9 mouse cellular contexts compared by ENCODE assay signal in genomic region chr10:39624837-39625625, GRCm38 (mm10). TPM values are rescaled to one million over a fixed set of nuclear protein-coding genes. Genes with fewer than 3 reads are reported as not detected.
DNase-seq lines count a peak whose midpoint lies in the region; ATAC-seq lines count a peak whose summit lies in the region.
"Had no signal": no experiment of that assay in that cellular context is flagged by ENCODE, and none has a peak within 500 bp of the region (broad histone marks: within the 10 kb centered on the region; RNA-seq: fewer than 3 reads in every experiment).

No protein-coding gene starts in this region.

- peaks cover 12% of the 10 kb centered on the region; the same call in 1 of the 2 replicates for H3K36me3 ChIP-seq in embryonic facial prominence, embryonic 14.5 days (ENCODE audit: control insufficient read depth, insufficient read depth, low read length)
- no peaks in the 10 kb centered on the region for H3K36me3 ChIP-seq in megakaryocyte, embryonic 14.5 days (replicated peaks; ENCODE audit: low read length)

- 49% methylated on average over 12 of the region's 12 CpGs for WGBS in embryonic facial prominence, embryonic 14.5 days

- H3K27ac ChIP-seq in embryonic facial prominence, embryonic 14.5 days (replicated peaks; ENCODE audit: low read depth, low read length), result peak overlapping the region; percentile 4; the same call in 1 of the 2 replicates
- H3K27ac ChIP-seq: left cerebral cortex, adult 2 months had no signal

- no peak overlapping the region for H3K4me3 ChIP-seq in embryonic facial prominence, embryonic 14.5 days (ENCODE audit: low read depth, low read length)
- H3K4me3 ChIP-seq in megakaryocyte, embryonic 14.5 days (replicated peaks), result peak overlapping the region; percentile 46
- H3K4me3 ChIP-seq: left cerebral cortex, adult 2 months had no signal

- H3K27me3 ChIP-seq in embryonic facial prominence, embryonic 14.5 days (replicated peaks; ENCODE audit: control insufficient read depth, insufficient read depth, low read length), result no peaks in the 10 kb centered on the region
- peaks cover 10% of the 10 kb centered on the region for H3K27me3 ChIP-seq in megakaryocyte, embryonic 14.5 days (replicated peaks)

- DNase-seq in lung, adult 18-20 months, result peak; percentile 56 to 68
- no peak for DNase-seq in lung, postnatal 10 days
- no peak for DNase-seq in embryonic facial prominence, embryonic 14.5 days (ENCODE audit: low spot score)
- DNase-seq in kidney, postnatal 36 days, result peak; percentile 48 to 66
- DNase-seq in left cerebral cortex, postnatal 14 days (ENCODE audit: low spot score in 2 of 2), result no peak
- DNase-seq in thymus, postnatal 36 days, result no peak

- H3K4me2 ChIP-seq in embryonic facial prominence, embryonic 14.5 days (ENCODE audit: low read depth, low read length), result no peak overlapping the region

- no peak for ATAC-seq in embryonic facial prominence, embryonic 14.5 days (ENCODE audit: low read depth)
- ATAC-seq in cerebellum, adult (ENCODE audit: insufficient number of reproducible peaks, low FRiP score, low TSS enrichment), result no peak

- peaks cover 37% of the 10 kb centered on the region for H3K4me1 ChIP-seq in embryonic facial prominence, embryonic 14.5 days (ENCODE audit: control insufficient read depth, insufficient read depth, low read length)
- peaks cover 18% of the 10 kb centered on the region for H3K4me1 ChIP-seq in megakaryocyte, embryonic 14.5 days

- H3K9me3 ChIP-seq in embryonic facial prominence, embryonic 14.5 days (ENCODE audit: control insufficient read depth, low read length), result no peaks in the 10 kb centered on the region
- H3K9me3 ChIP-seq in megakaryocyte, embryonic 14.5 days, result no peaks in the 10 kb centered on the region

- intact Hi-C loops in left cerebral cortex, postnatal 14 days (cut with DNase I), result no loop called here

- H3K9ac ChIP-seq in embryonic facial prominence, embryonic 14.5 days (ENCODE audit: low read depth, low read length), result no peak overlapping the region

RNA-seq across cellular contexts. Expression of gene Traf3ip2, which starts 12.3 kb away (rescaled TPM):
- polyA plus RNA-seq in embryonic facial prominence, embryonic 14.5 days (2014; fragmentation: Nextera tagmentation; extraction: Ambion mirVana), result 12.5 and 12.9 TPM in 2 replicates
- polyA plus RNA-seq in megakaryocyte, embryonic 14.5 days (2012; ENCODE audit: insufficient read depth, low replicate concordance), result 1.2 TPM in 1 of 2 replicates, not detected in the other
- total RNA-seq in left cerebral cortex, postnatal 14 days (2021), result 1 to 10 TPM in 1 of 2 experiments, under 1 TPM in 1; 0.94 to 1.1 TPM

Comparison
In these comparisons a context has a peak if more than half of its experiments do, and no peak if none do; other contexts are left out.
1. DNase-seq: peak in lung, adult 18-20 months (2 of 2) and kidney, postnatal 36 days (2 of 2); none in lung, postnatal 10 days (single experiment), embryonic facial prominence, embryonic 14.5 days (single experiment), left cerebral cortex, postnatal 14 days (0 of 2) and thymus, postnatal 36 days (0 of 2).